Mouse (Mus musculus): Measurements from ENCODE around the gene Nme4.

- TF ChIP-seq CTCF (IDR thresholded peaks at IDR 0.05; ENCODE audit: low read depth) (no peak), EP300 (optimal IDR thresholded peaks at IDR 0.05) (no peak)
Measured at GRCm38 (mm10) chr17:26137106-26137750, 41.8 kb upstream of the Nme4 start.
